Mouse (Mus musculus): Measurements from ENCODE around the gene Vmp1. TPM values are rescaled to one million over a fixed set of nuclear protein-coding genes. Genes with fewer than 3 reads are reported as not detected.

The Vmp1 gene
- polyA plus RNA-seq, 1 experiment from 2014 or later = 119 TPM

- Histone ChIP-seq H3K9ac (ENCODE audit: low read length) (no peak overlapping the region), H3K9me3 (replicated peaks; ENCODE audit: control insufficient read depth, low read length) (no peaks in the 10 kb centered on the region), H3K4me1 (ENCODE audit: control insufficient read depth, insufficient read depth, low read length) (no peaks in the 10 kb centered on the region), H3K36me3 (ENCODE audit: control insufficient read depth, insufficient read depth, low read length) (0 out of 2 replicates have a peak, but pooled peaks cover 3% of the 10 kb centered on the region), H3K4me2 (ENCODE audit: low read length) (no peak overlapping the region), H3K4me3 (ENCODE audit: low read depth, low read length) (no peak overlapping the region), H3K27me3 (replicated peaks; ENCODE audit: control insufficient read depth, insufficient read depth, low read length) (no peaks in the 10 kb centered on the region), H3K27ac (ENCODE audit: low read depth, low read length) (no peak overlapping the region)
- WGBS = 94% methylated on average over 6 of the region's 6 CpGs
- no peak for ATAC-seq
- no peak for DNase-seq (ENCODE audit: low spot score)
These were observed 88.3 kb downstream of the Vmp1 start for GRCm38 (mm10) chr11:86595366-86595765.

- Histone ChIP-seq H3K4me2 (ENCODE audit: low read length) (no peak overlapping the region), H3K4me3 (ENCODE audit: low read depth, low read length) (no peak overlapping the region), H3K36me3 (ENCODE audit: control insufficient read depth, insufficient read depth, low read length) (0 out of 2 replicates have a peak, but pooled peaks cover 3% of the 10 kb centered on the region), H3K9ac (ENCODE audit: low read length) (no peak overlapping the region), H3K9me3 (replicated peaks; ENCODE audit: control insufficient read depth, low read length) (no peaks in the 10 kb centered on the region), H3K27ac (ENCODE audit: low read depth, low read length) (no peak overlapping the region), H3K27me3 (replicated peaks; ENCODE audit: control insufficient read depth, insufficient read depth, low read length) (no peaks in the 10 kb centered on the region), H3K4me1 (ENCODE audit: control insufficient read depth, insufficient read depth, low read length) (no peaks in the 10 kb centered on the region)
- ATAC-seq (no peak), DNase-seq (ENCODE audit: low spot score) (no peak)
- WGBS = 90% methylated on average over 6 of the region's 6 CpGs
These were observed 89.3 kb downstream of the Vmp1 start for GRCm38 (mm10) chr11:86594188-86594876.

GRCm38 (mm10) chr11:86593443-86593842, 90.2 kb downstream of the Vmp1 start:
- DNase-seq (ENCODE audit: low spot score) = no peak
- ATAC-seq = no peak

GRCm38 (mm10) chr11:86592993-86593392, 90.6 kb downstream of the Vmp1 start:
- Histone ChIP-seq H3K4me3 (ENCODE audit: low read depth, low read length) (no peak overlapping the region), H3K9ac (ENCODE audit: low read length) (no peak overlapping the region), H3K27ac (ENCODE audit: low read depth, low read length) (no peak overlapping the region), H3K27me3 (replicated peaks; ENCODE audit: control insufficient read depth, insufficient read depth, low read length) (no peaks in the 10 kb centered on the region), H3K4me2 (ENCODE audit: low read length) (no peak overlapping the region), H3K4me1 (ENCODE audit: control insufficient read depth, insufficient read depth, low read length) (no peaks in the 10 kb centered on the region), H3K36me3 (ENCODE audit: control insufficient read depth, insufficient read depth, low read length) (0 out of 2 replicates have a peak, but pooled peaks cover 3% of the 10 kb centered on the region), H3K9me3 (replicated peaks; ENCODE audit: control insufficient read depth, low read length) (no peaks in the 10 kb centered on the region)
- ATAC-seq = no peak
- no peak for DNase-seq (ENCODE audit: low spot score)
- WGBS = 36% methylated on average over 3 of the region's 3 CpGs

More at GRCm38 (mm10) chr11:86593443-86593842, 90.2 kb downstream of the Vmp1 start:
- Histone ChIP-seq H3K36me3 (ENCODE audit: control insufficient read depth, insufficient read depth, low read length) (0 out of 2 replicates have a peak, but pooled peaks cover 3% of the 10 kb centered on the region), H3K9me3 (replicated peaks; ENCODE audit: control insufficient read depth, low read length) (no peaks in the 10 kb centered on the region), H3K27me3 (replicated peaks; ENCODE audit: control insufficient read depth, insufficient read depth, low read length) (no peaks in the 10 kb centered on the region), H3K4me1 (ENCODE audit: control insufficient read depth, insufficient read depth, low read length) (no peaks in the 10 kb centered on the region), H3K9ac (ENCODE audit: low read length) (no peak overlapping the region), H3K27ac (ENCODE audit: low read depth, low read length) (no peak overlapping the region), H3K4me3 (ENCODE audit: low read depth, low read length) (no peak overlapping the region), H3K4me2 (ENCODE audit: low read length) (no peak overlapping the region)
- whole genome bisulfite sequencing = 84% methylated on average over 5 of the region's 5 CpGs

GRCm38 (mm10) chr11:86591931-86592616, 91.6 kb downstream of the Vmp1 start:
- 0 out of 2 replicates have a peak, but pooled peaks cover 3% of the 10 kb centered on the region for H3K36me3 ChIP-seq (ENCODE audit: control insufficient read depth, insufficient read depth, low read length)
- no peak overlapping the region for H3K27ac ChIP-seq (ENCODE audit: low read depth, low read length)
- 88% methylated on average over 2 of the region's 2 CpGs for WGBS
- H3K4me2 ChIP-seq (ENCODE audit: low read length) = no peak overlapping the region
- no peaks in the 10 kb centered on the region for H3K4me1 ChIP-seq (ENCODE audit: control insufficient read depth, insufficient read depth, low read length)
- H3K27me3 ChIP-seq (replicated peaks; ENCODE audit: control insufficient read depth, insufficient read depth, low read length) = no peaks in the 10 kb centered on the region
- no peak for ATAC-seq
- DNase-seq (ENCODE audit: low spot score) = no peak
- no peaks in the 10 kb centered on the region for H3K9me3 ChIP-seq (replicated peaks; ENCODE audit: control insufficient read depth, low read length)
- H3K9ac ChIP-seq (ENCODE audit: low read length) = no peak overlapping the region
- H3K4me3 ChIP-seq (ENCODE audit: low read depth, low read length) = no peak overlapping the region

- Histone ChIP-seq H3K9me3 (replicated peaks; ENCODE audit: control insufficient read depth, low read length) (no peaks in the 10 kb centered on the region), H3K9ac (ENCODE audit: low read length) (no peak overlapping the region), H3K27me3 (replicated peaks; ENCODE audit: control insufficient read depth, insufficient read depth, low read length) (no peaks in the 10 kb centered on the region), H3K27ac (ENCODE audit: low read depth, low read length) (no peak overlapping the region), H3K4me2 (ENCODE audit: low read length) (no peak overlapping the region), H3K4me3 (ENCODE audit: low read depth, low read length) (no peak overlapping the region), H3K36me3 (ENCODE audit: control insufficient read depth, insufficient read depth, low read length) (0 out of 2 replicates have a peak, but pooled peaks cover 3% of the 10 kb centered on the region), H3K4me1 (ENCODE audit: control insufficient read depth, insufficient read depth, low read length) (no peaks in the 10 kb centered on the region)
- 91% methylated on average over 4 of the region's 4 CpGs for WGBS
- ATAC-seq (no peak), DNase-seq (ENCODE audit: low spot score) (no peak)
These were observed 92.3 kb downstream of the Vmp1 start for GRCm38 (mm10) chr11:86591301-86591845.

- Histone ChIP-seq H3K27me3 (replicated peaks; ENCODE audit: control insufficient read depth, insufficient read depth, low read length) (no peaks in the 10 kb centered on the region), H3K27ac (ENCODE audit: low read depth, low read length) (no peak overlapping the region), H3K4me1 (ENCODE audit: control insufficient read depth, insufficient read depth, low read length) (no peaks in the 10 kb centered on the region), H3K9ac (ENCODE audit: low read length) (no peak overlapping the region), H3K36me3 (ENCODE audit: control insufficient read depth, insufficient read depth, low read length) (0 out of 2 replicates have a peak, but pooled peaks cover 3% of the 10 kb centered on the region), H3K4me2 (ENCODE audit: low read length) (no peak overlapping the region), H3K9me3 (replicated peaks; ENCODE audit: control insufficient read depth, low read length) (no peaks in the 10 kb centered on the region), H3K4me3 (ENCODE audit: low read depth, low read length) (no peak overlapping the region)
- DNase-seq (ENCODE audit: low spot score) (no peak), ATAC-seq (no peak)
- 88% methylated on average over 10 of the region's 10 CpGs for WGBS
These were observed 93.1 kb downstream of the Vmp1 start for GRCm38 (mm10) chr11:86590579-86590978.

GRCm38 (mm10) chr11:86590066-86590465, 93.6 kb downstream of the Vmp1 start:
- H3K4me3 ChIP-seq (ENCODE audit: low read depth, low read length) = no peak overlapping the region
- H3K36me3 ChIP-seq (ENCODE audit: control insufficient read depth, insufficient read depth, low read length) = peaks cover 4% of the 10 kb centered on the region; the same call in 1 of the 2 replicates
- H3K9me3 ChIP-seq (replicated peaks; ENCODE audit: control insufficient read depth, low read length) = no peaks in the 10 kb centered on the region
- no peak overlapping the region for H3K9ac ChIP-seq (ENCODE audit: low read length)
- no peak overlapping the region for H3K27ac ChIP-seq (ENCODE audit: low read depth, low read length)
- no peak overlapping the region for H3K4me2 ChIP-seq (ENCODE audit: low read length)
- ATAC-seq (no peak), DNase-seq (ENCODE audit: low spot score) (no peak)
- H3K27me3 ChIP-seq (replicated peaks; ENCODE audit: control insufficient read depth, insufficient read depth, low read length) = no peaks in the 10 kb centered on the region
- H3K4me1 ChIP-seq (ENCODE audit: control insufficient read depth, insufficient read depth, low read length) = no peaks in the 10 kb centered on the region
- 92% methylated on average over 4 of the region's 4 CpGs for WGBS
